Mouse (Mus musculus): ENCODE results near the gene Gm16513.
"Not testable (repeated sequence)": the region's sequence is repeated elsewhere in the genome, so short reads cannot be mapped to it uniquely, and the experiment has no call there.

Gene Gm16513

GRCm38 (mm10) chr5:95182324-95182723 lies at the start of gene Gm16513:
TSS of gene Gm16513 (plus strand) at chr5:95182624.
- not testable (repeated sequence) for DNase-seq (ENCODE audit: low spot score in 2 of 2)
